Mouse (Mus musculus) brain, embryonic 14.5 days (tissue): Measurements from ENCODE around the gene Immp1l.

Experiments
- CTCF ChIP-seq: fragments of 200-500 bp; IDR thresholded peaks from 2 replicates; pipeline ENCODE4 v1.5.1; 2012; ENCODE audit warnings: inconsistent platforms, mild to moderate bottlenecking, moderate library complexity, borderline replicate concordance; ENCODE audit not compliant: insufficient read depth, insufficient read length; ENCODE audit errors: extremely low read depth
- POLR2A ChIP-seq: fragments of 200-500 bp; IDR thresholded peaks from 2 replicates; pipeline ENCODE4 v1.6.1; 2012; ENCODE audit warnings: mild to moderate bottlenecking, inconsistent platforms, borderline replicate concordance; ENCODE audit not compliant: poor library complexity, insufficient read depth, insufficient read length, severe bottlenecking; ENCODE audit errors: extremely low read depth

DNA sequence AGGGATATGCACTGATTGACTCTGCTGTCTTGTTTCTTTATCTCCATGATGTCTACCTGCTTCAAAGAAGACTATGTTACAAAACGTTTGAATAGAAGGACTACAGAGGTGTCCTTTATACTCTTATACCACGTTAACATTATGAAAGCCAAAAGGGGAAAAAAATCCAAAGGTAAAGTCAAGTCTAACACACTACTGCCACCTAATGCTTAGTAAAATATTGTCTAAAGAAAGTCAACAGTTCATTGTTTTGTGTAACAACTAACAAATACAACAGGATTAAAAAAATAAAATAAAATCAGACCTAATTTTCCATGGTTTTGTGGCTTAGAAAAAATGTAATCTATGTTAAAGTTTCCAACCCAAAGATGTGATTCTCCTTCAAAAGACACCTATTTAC lies 83.6 kb downstream of the Immp1l start:
- no peak for TF ChIP-seq POLR2A
- no peak for TF ChIP-seq CTCF
